Mouse (Mus musculus): ENCODE data around the gene Atxn2. TPM values are rescaled to one million over a fixed set of nuclear protein-coding genes. Genes with fewer than 3 reads are reported as not detected.

Gene Atxn2
- polyA plus RNA-seq, 1 experiment from 2014 or later = 30.0 TPM

GRCm38 (mm10) chr5:121861964-121862363 is 150.8 kb downstream of the Atxn2 start:
- no peaks in the 10 kb centered on the region for H3K36me3 ChIP-seq (ENCODE audit: control insufficient read depth, insufficient read depth, low read length)
- H3K4me2 ChIP-seq (ENCODE audit: low read depth, low read length) = no peak overlapping the region
- 0 out of 2 replicates have a peak, but pooled peaks cover 2% of the 10 kb centered on the region for H3K4me1 ChIP-seq (replicated peaks; ENCODE audit: control insufficient read depth, insufficient read depth, low read length)
- WGBS = 43% methylated on average over 5 of the region's 5 CpGs
- no peak overlapping the region for H3K27ac ChIP-seq (ENCODE audit: low read length)
- no peak for ATAC-seq (ENCODE audit: low read depth)
- peaks cover 6% of the 10 kb centered on the region; the same call in 1 of the 2 replicates for H3K9me3 ChIP-seq (ENCODE audit: control insufficient read depth, low read length)
- no peaks in the 10 kb centered on the region for H3K27me3 ChIP-seq (ENCODE audit: control insufficient read depth, insufficient read depth, low read depth, low read length)
- H3K9ac ChIP-seq (ENCODE audit: low read length) = no peak overlapping the region
- H3K4me3 ChIP-seq (ENCODE audit: low read length) = no peak overlapping the region

GRCm38 (mm10) chr5:121864330-121864729 is 153.2 kb downstream of the Atxn2 start:
- Histone ChIP-seq H3K27me3 (ENCODE audit: control insufficient read depth, insufficient read depth, low read depth, low read length) (no peaks in the 10 kb centered on the region), H3K4me2 (ENCODE audit: low read depth, low read length) (peak overlapping the region; percentile 40), H3K9me3 (ENCODE audit: control insufficient read depth, low read length) (peaks cover 6% of the 10 kb centered on the region; the same call in 1 of the 2 replicates), H3K4me1 (replicated peaks; ENCODE audit: control insufficient read depth, insufficient read depth, low read length) (0 out of 2 replicates have a peak, but pooled peaks cover 2% of the 10 kb centered on the region), H3K27ac (ENCODE audit: low read length) (no peak overlapping the region), H3K9ac (ENCODE audit: low read length) (peak overlapping the region; percentile 9; the same call in 1 of the 2 replicates), H3K36me3 (ENCODE audit: control insufficient read depth, insufficient read depth, low read length) (no peaks in the 10 kb centered on the region), H3K4me3 (ENCODE audit: low read length) (peak overlapping the region; percentile 25; the same call in 1 of the 2 replicates)
- ATAC-seq (ENCODE audit: low read depth) = peak; percentile 24
- 9% methylated on average over 7 of the region's 11 CpGs for WGBS

Small RNA genes within 50 kb of the gene (microRNA-seq; reads per million reads assigned to microRNA genes)
- gene Mir7031 = not detected

Other genes starting within 250 kb of the Atxn2 start
- 0.11 and 0.14 TPM in 2 replicates for gene Adam1b, start 207.9 kb upstream of the Atxn2 start, polyA plus RNA-seq (2015; fragmentation: Nextera tagmentation; extraction: Ambion mirVana)
- 1.1 TPM in 2 replicates for gene Adam1a, start 165.9 kb upstream of the Atxn2 start, polyA plus RNA-seq (2015; fragmentation: Nextera tagmentation; extraction: Ambion mirVana)
- not detected in 2 replicates for gene Gm42878, start 165.9 kb upstream of the Atxn2 start, polyA plus RNA-seq (2015; fragmentation: Nextera tagmentation; extraction: Ambion mirVana)
- 45.3 and 46.4 TPM in 2 replicates for gene Mapkapk5, start 165.4 kb upstream of the Atxn2 start, polyA plus RNA-seq (2015; fragmentation: Nextera tagmentation; extraction: Ambion mirVana)
- gene Aldh2, start 117.5 kb upstream of the Atxn2 start, polyA plus RNA-seq (2015; fragmentation: Nextera tagmentation; extraction: Ambion mirVana) = 388 and 419 TPM in 2 replicates
- 2.7 and 3.4 TPM in 2 replicates for gene Acad12, start 92.4 kb upstream of the Atxn2 start, polyA plus RNA-seq (2015; fragmentation: Nextera tagmentation; extraction: Ambion mirVana)
- gene Acad10, start 50.8 kb upstream of the Atxn2 start, polyA plus RNA-seq (2015; fragmentation: Nextera tagmentation; extraction: Ambion mirVana) = 3.1 and 3.6 TPM in 2 replicates
- 32.4 and 36.5 TPM in 2 replicates for gene Brap, start 50.8 kb upstream of the Atxn2 start, polyA plus RNA-seq (2015; fragmentation: Nextera tagmentation; extraction: Ambion mirVana)
- gene Sh2b3, start 126.3 kb downstream of the Atxn2 start, polyA plus RNA-seq (2015; fragmentation: Nextera tagmentation; extraction: Ambion mirVana) = 15.9 and 16.9 TPM in 2 replicates
- 23.0 and 23.2 TPM in 2 replicates for gene Pheta1, start 137.6 kb downstream of the Atxn2 start, polyA plus RNA-seq (2015; fragmentation: Nextera tagmentation; extraction: Ambion mirVana)

Measured in lung, embryonic 16.5 days (tissue).